Mouse (Mus musculus) C2C12 (cell line): ENCODE measurements around the gene Bcor.

Experiments used
- CEBPB ChIP-seq: IDR thresholded peaks from one replicate; pipeline ENCODE4 v1.6.1; 2011; ENCODE audit warnings: low read depth, mild to moderate bottlenecking, control low read depth, moderate library complexity
- CTCF ChIP-seq: IDR thresholded peaks from one replicate; pipeline ENCODE4 v1.5.1; 2011; ENCODE audit not compliant: control insufficient read depth, insufficient read depth, insufficient read length
- MAX ChIP-seq: IDR thresholded peaks from one replicate; pipeline ENCODE4 v1.6.1; 2011; ENCODE audit warnings: mild to moderate bottlenecking, control low read depth
- MYOG ChIP-seq: IDR thresholded peaks from one replicate; pipeline ENCODE4 v1.6.1; 2011; ENCODE audit not compliant: control insufficient read depth, insufficient read length; ENCODE audit errors: extremely low read depth

DNA sequence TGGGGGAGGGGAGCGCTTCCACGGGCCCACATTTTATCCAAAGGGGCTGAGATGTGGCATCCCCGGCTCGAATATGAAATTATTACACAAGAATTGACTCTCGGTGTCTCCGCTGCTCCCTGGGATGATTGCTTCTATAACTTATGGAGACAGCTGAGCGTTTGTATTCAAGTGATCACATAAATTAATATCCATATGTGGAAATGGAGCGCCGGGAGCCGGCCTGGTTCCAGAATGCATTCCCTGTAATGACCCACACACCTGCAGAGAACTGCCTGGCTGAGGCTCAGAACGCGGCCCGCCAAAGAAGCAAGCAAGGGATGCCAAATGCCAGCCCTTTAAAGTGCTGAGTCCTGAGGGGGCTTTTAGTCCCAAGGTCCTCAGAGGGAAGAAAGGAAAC is 170.7 kb downstream of the Bcor start:
- TF ChIP-seq CTCF (no peak), MAX (no peak), MYOG (no peak), CEBPB (no peak)
